Mouse (Mus musculus): ENCODE results near the gene Plcd3. TPM values are rescaled to one million over a fixed set of nuclear protein-coding genes. Genes with fewer than 3 reads are reported as not detected.

Gene Plcd3
- total RNA-seq, 2 experiments from 2014 or later = 14.7 to 16.3 TPM

DNA sequence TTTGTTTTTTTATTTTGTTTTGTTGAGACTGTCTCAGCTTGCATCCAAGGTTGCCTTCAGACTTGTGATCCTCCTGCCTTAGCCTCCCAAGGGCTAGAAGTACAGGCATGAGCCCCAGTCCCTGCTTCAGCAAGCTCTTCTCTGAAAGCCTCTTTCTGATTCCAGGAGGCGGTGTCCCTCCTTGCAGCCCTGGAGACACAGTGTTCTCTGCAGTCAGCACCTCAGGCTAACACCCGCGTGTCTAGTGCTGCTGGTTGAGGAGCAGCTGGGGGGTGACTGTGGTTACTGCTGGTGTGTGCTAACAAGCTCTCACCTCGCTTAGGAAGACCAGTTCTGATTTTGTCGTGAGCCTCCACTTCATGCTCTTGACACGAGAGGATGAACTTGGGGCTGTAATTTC is 66.5 kb downstream of the Plcd3 start:
- no peak for DNase-seq (ENCODE audit: low spot score)
- intact Hi-C loops (cut with DNase I) = no loop called here

DNA sequence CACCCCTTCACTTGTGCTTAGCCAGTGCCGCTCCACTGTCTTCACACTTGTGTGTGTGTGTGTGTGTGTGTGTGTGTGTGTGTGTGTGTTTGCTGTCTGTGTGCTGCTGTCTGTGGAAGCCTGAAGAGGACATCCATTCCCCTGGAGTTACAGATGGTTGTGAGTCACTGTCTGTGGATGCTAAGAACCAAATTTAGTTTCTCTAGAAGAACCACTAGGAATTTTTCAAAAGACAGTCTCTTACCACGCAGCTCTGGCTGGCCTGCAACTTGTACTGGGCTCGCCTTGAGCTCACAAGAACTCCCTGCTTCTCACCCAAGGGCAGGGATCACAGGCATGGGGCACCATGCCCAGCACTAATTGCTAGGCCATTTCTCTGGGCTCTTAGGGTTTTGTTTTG is 68.4 kb downstream of the Plcd3 start:
- intact Hi-C loops (cut with DNase I) = no loop called here
- DNase-seq (ENCODE audit: low spot score) = no peak

DNA sequence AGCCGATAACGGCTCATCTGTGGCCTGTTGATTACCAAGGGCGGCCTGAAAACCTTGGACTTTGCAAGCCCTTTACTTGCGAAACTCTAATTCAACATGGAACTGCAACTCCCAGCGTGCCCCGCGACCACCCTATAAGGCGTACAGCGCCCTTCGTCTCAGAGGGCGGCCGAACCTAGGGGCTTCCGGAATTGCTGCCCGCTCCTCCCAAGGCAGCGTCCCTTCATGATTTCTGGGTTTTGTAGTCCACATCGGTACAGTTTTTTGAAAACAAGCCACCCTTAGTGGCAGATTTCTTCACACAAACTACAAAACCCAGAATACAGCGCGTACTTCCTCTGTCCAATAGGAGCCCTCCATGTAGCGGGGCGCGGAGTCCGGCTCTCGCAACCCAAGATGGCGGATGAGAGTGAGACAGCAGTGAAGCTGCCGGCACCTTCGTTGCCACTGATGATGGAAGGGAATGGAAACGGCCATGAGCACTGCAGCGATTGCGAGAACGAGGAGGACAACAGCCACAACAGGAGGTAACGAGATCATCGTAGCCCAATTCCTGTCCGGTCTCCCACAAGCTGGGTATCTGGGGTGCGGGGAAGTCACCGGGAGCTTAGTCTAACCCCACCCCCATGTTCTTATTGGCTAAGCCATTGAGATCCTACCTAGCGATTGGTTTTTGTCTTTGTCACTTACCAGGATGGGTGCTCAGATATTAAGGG is 73.1 kb downstream of the Plcd3 start, which contains the start of the genes Nmt1 and Dcakd:
Nmt1 (plus strand) TSS at position 15 of the 716 bp plus-strand sequence.
Dcakd (minus strand) TSS at position 158 of the 716 bp plus-strand sequence.
- peak; percentile 92 for DNase-seq (ENCODE audit: low spot score)
- intact Hi-C loops (cut with DNase I) = loop anchor here (5.0 kb wide), 1 partner anchor 239 kb away; the partner anchor contains the start of gene Map3k14

DNA sequence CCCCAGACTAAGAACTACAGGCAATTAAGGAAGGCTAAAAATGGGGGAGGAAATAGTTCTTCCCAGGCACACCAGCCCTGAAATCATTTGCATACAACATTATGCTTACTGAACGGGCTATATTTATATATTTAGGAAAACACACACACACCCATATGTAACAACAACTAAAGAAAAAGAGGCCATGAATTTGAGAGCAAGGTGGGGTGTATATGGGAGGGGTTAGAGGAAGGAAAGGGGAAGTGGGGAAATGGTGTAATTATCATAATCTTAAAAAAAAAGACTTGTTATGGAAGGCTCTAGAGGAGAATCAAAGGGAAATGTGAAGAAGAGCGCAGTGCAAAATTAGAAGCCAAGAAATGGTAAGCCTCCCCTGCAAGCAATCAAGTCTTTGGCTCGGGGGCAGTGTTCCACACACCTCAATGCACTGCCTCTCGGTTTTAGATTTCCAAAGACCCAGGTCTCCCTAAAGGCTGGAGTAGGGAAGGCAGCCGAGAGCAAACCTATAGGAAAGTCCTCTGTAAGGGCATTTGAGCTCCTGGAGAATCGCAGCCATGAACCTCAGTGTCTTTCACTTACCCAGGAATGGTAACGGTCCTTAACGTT is 73.8 kb downstream of the Plcd3 start:
- intact Hi-C loops (cut with DNase I) = loop anchor here (5.0 kb wide), 1 partner anchor 240 kb away; the partner anchor contains the start of gene Map3k14
- no peak for DNase-seq (ENCODE audit: low spot score)

DNA sequence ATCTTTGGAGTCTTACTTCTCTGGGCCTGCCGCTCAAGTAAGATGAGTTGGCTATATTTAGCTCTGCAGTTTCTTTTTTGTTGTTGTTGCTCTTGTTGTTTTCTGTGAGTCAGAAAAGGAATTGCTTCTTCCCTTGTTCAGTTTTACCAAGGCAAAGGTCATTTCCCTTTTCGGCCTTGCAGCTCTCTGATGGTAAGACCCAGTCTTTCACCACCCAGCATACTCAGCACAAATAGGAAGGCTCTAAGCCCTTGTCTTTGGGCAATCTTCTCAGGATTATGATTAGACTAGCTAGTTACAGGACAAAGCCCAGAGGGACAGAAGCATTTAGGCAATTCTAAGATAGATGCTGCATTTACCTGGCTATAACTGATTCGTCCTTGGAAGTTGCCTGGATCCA is 74.6 kb downstream of the Plcd3 start:
- intact Hi-C loops (cut with DNase I) = loop anchor here (5.0 kb wide), 1 partner anchor 240 kb away; the partner anchor contains the start of gene Map3k14
- no peak for DNase-seq (ENCODE audit: low spot score)

DNA sequence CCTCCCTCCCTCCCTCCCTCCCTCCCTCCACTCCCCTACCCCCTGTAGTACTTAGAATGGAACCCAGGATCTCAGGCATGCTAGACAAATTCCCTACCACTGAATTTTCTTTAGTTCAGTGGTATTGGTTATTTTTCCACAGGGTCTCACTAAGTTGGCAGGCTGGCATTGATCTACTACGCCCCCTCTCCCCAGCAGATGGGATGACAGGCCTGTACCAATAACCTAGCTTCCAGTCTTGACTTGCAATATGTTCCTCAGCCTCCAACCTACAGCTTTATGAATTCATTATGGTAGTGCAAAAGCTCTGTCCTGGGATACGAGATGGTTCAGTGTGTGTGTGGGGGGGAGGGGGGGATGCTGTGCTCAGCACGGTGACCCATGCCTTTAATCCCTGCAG is 77.5 kb downstream of the Plcd3 start:
- no peak for DNase-seq (ENCODE audit: low spot score)
- intact Hi-C loops (cut with DNase I) = no loop called here

DNA sequence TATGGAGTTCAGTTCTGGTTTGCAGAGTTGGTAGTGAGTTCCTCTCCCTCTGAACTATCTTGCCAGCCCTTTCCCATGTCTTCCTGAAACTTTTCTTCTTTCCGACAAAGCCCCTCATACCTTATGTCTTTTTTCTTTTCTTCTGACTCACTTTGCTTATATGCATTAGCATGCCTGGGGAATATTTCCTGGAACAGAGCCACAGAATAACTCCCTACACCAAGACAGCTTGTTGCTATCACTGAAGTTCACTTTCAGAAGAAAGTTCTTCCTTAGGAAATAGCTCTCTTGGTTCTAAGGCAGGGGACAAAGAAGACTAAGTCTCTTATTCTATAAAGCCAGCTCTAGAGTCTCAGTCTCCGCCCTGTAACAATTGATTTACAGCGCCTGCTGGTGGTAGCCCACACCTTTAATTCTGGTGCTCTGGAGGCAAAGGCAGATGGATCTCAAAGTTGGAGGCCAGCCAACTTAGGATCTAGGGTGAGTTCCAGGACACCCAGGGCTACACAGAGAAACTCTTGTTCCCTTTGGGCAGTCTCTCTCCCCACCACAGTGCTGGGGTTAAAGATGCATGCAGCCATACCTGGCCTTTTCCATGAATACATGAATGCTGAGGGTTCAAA is 80.6 kb downstream of the Plcd3 start:
- DNase-seq (ENCODE audit: low spot score) = no peak
- intact Hi-C loops (cut with DNase I) = no loop called here

Other genes starting within 250 kb of the Plcd3 start
- 10 to 100 TPM; 34.6 to 36.1 TPM for gene Eftud2, start 220.7 kb downstream of the Plcd3 start, total RNA-seq (2021)
- gene Ccdc103, start 220.5 kb downstream of the Plcd3 start, total RNA-seq (2021) = not detected
- gene Fam187a, start 216.5 kb downstream of the Plcd3 start, total RNA-seq (2021) = not detected
- under 1 TPM; 0.13 to 0.31 TPM for gene Gfap, start 200.7 kb downstream of the Plcd3 start, total RNA-seq (2021)
- under 1 TPM; 0.44 to 0.50 TPM for gene Kif18b, start 176.5 kb downstream of the Plcd3 start, total RNA-seq (2021)
- not detected for gene C1ql1, start 155.0 kb downstream of the Plcd3 start, total RNA-seq (2021)
- gene Nmt1, start 73.5 kb downstream of the Plcd3 start, total RNA-seq (2021) = 10 to 100 TPM; 65.2 to 66.1 TPM
- 10 to 100 TPM; 83.5 to 84.3 TPM for gene Dcakd, start 73.3 kb downstream of the Plcd3 start, total RNA-seq (2021)
- gene Acbd4, start within 50 bp of the Plcd3 start, total RNA-seq (2021) = 10 to 100 TPM; 36.7 to 39.0 TPM
- gene Hexim1, start 14.6 kb upstream of the Plcd3 start, total RNA-seq (2021) = 10 to 100 TPM; 17.5 to 18.8 TPM
- gene Hexim2, start 30.8 kb upstream of the Plcd3 start, total RNA-seq (2021) = 1 to 10 TPM; 1.3 to 2.3 TPM
- 10 to 100 TPM; 15.1 to 18.2 TPM for gene Fmnl1, start 69.4 kb upstream of the Plcd3 start, total RNA-seq (2021)
- gene 1700023F06Rik, start 106.9 kb upstream of the Plcd3 start, total RNA-seq (2021) = not detected
- gene Spata32, start 116.8 kb upstream of the Plcd3 start, total RNA-seq (2021) = not detected
- gene Map3k14, start 165.8 kb upstream of the Plcd3 start, total RNA-seq (2021) = 1 to 10 TPM; 2.7 to 2.9 TPM

Measured in heart, postnatal 25 days (tissue).